Comparison of ENCODE assay signal across 10 mouse cellular contexts in the genomic region with DNA sequence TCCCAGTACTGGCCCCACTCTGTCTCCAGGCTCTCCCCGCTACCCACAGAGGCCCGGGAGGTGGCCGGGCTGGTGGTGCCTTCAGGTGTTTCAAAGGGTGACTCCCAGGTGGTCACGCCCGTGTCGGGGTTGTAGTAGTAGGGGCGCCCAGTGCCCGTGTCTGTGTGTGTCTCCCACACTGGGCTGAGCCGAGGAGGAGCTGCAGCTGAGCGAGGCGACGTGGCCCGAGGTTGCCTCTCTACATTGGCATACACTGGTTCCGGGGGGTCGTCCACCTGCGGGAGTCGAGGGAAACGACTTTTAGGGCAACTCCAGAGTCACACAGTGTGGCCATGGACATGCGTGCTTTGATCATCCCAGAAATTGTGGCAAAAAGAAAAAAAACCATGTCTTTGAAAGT. TPM values are rescaled to one million over a fixed set of nuclear protein-coding genes. Genes with fewer than 3 reads are reported as not detected.
DNase-seq lines count a peak whose midpoint lies in the region; ATAC-seq and TF ChIP-seq lines count a peak whose summit lies in the region.
"Had no signal": no experiment of that assay in that cellular context is flagged by ENCODE, and none has a peak within 500 bp of the region (broad histone marks: within the 10 kb centered on the region; RNA-seq: fewer than 3 reads in every experiment).

No protein-coding gene starts in this region.

- peak; percentile 36 to 41 for DNase-seq in adrenal gland, adult (ENCODE audit: inconsistent age in 2 of 2, low spot score in 1 of 2)
- DNase-seq in adrenal gland, postnatal 10 days, result no peak
- no peak for DNase-seq in lung, postnatal 0 days (ENCODE audit: low spot score)
- no peak for DNase-seq in lung, postnatal 25 days (ENCODE audit: low spot score)
- DNase-seq in gastrocnemius, adult 2 months, result no peak
- DNase-seq in urinary bladder, postnatal 10 days (ENCODE audit: low spot score), result no peak
- DNase-seq: cerebellum, adult 11-12 months; thymus, adult 2 months had no signal

- H3K9ac ChIP-seq in lung, postnatal 0 days (replicated peaks; ENCODE audit: low read depth), result no peak overlapping the region
- no peak overlapping the region for H3K9ac ChIP-seq in liver, embryonic 15.5 days

- 63% methylated on average over 19 of the region's 19 CpGs for WGBS in lung, postnatal 0 days
- WGBS in liver, embryonic 15.5 days (ENCODE audit: insufficient replicate concordance), result 73% methylated on average over 19 of the region's 19 CpGs

- TF ChIP-seq EP300 in lung, postnatal 0 days (IDR thresholded peaks at IDR 0.05), result no peak

- 0 out of 2 replicates have a peak overlapping the region, but pooled peaks have one; percentile 19 for H3K4me2 ChIP-seq in lung, postnatal 0 days (replicated peaks; ENCODE audit: low read depth, low read length)
- H3K4me2 ChIP-seq in liver, embryonic 15.5 days, result peak overlapping the region; percentile 46

- TF ChIP-seq CTCF in lung, postnatal 0 days (IDR thresholded peaks at IDR 0.05), result no peak
- TF ChIP-seq CTCF in gastrocnemius, adult 2 months (IDR thresholded peaks at IDR 0.05), result no peak

- no peaks in the 10 kb centered on the region for H3K9me3 ChIP-seq in lung, postnatal 0 days (ENCODE audit: low read length)
- H3K9me3 ChIP-seq in liver, embryonic 15.5 days (replicated peaks), result no peaks in the 10 kb centered on the region

- H3K27ac ChIP-seq in lung, postnatal 0 days (ENCODE audit: low read length), result no peak overlapping the region
- no peak overlapping the region for H3K27ac ChIP-seq in liver, embryonic 15.5 days (replicated peaks)
- no peak overlapping the region for H3K27ac ChIP-seq in gastrocnemius, adult 2 months

- H3K36me3 ChIP-seq in lung, postnatal 0 days (ENCODE audit: insufficient read depth, low read length), result no peaks in the 10 kb centered on the region
- H3K36me3 ChIP-seq in liver, embryonic 15.5 days (replicated peaks), result no peaks in the 10 kb centered on the region

- ATAC-seq in lung, postnatal 0 days, result no peak
- ATAC-seq in liver, embryonic 15.5 days (ENCODE audit: insufficient read depth), result no peak
- no peak for ATAC-seq in erythroblast, adult 5-6 weeks (replicated peaks; ENCODE audit: low FRiP score, poor library complexity, severe bottlenecking)

- no peaks in the 10 kb centered on the region for H3K27me3 ChIP-seq in lung, postnatal 0 days (replicated peaks; ENCODE audit: insufficient read depth, low read length)
- H3K27me3 ChIP-seq in liver, embryonic 15.5 days, result no peaks in the 10 kb centered on the region

- H3K4me1 ChIP-seq in lung, postnatal 0 days (ENCODE audit: insufficient read depth, low read depth, low read length), result no peaks in the 10 kb centered on the region
- peaks cover 12% of the 10 kb centered on the region; the same call in 1 of the 2 replicates for H3K4me1 ChIP-seq in liver, embryonic 15.5 days (replicated peaks)

- intact Hi-C loops in gastrocnemius, adult 2 months (cut with DNase I), result no loop called here

- no peak overlapping the region for H3K4me3 ChIP-seq in lung, postnatal 0 days (ENCODE audit: low read depth, low read length)
- 0 out of 2 replicates have a peak overlapping the region, but pooled peaks have one; percentile 4 for H3K4me3 ChIP-seq in liver, embryonic 15.5 days (replicated peaks)
- no peak overlapping the region for H3K4me3 ChIP-seq in gastrocnemius, adult 2 months

RNA-seq across cellular contexts. Expression of gene Arhgap27, which starts 23.4 kb away (rescaled TPM):
- 10 to 100 TPM; 23.1 to 24.5 TPM for total RNA-seq in adrenal gland, postnatal 10 days (2021)
- polyA plus RNA-seq in lung, postnatal 0 days (2015; fragmentation: Nextera tagmentation; extraction: Ambion mirVana), result 18.5 and 20.0 TPM in 2 replicates
- 2.7 and 3.0 TPM in 2 replicates for polyA plus RNA-seq in liver, embryonic 15.5 days (2015; fragmentation: Nextera tagmentation; extraction: Ambion mirVana)
- total RNA-seq in gastrocnemius, adult 2 months (2021), result 1 to 10 TPM; 6.0 to 8.8 TPM
- 5.6 and 7.9 TPM in 2 replicates for total RNA-seq in erythroblast, adult 5-6 weeks (2015; ENCODE audit: low replicate concordance)
- 4.9 and 5.7 TPM in 2 replicates for total RNA-seq in erythroblast, adult 5-6 weeks (2017; ENCODE audit: low replicate concordance)

Comparison
In these comparisons a context has a peak if more than half of its experiments do, and no peak if none do; other contexts are left out.
1. DNase-seq: peak in adrenal gland, adult (2 of 2); none in adrenal gland, postnatal 10 days (single experiment), lung, postnatal 0 days (single experiment), lung, postnatal 25 days (single experiment), gastrocnemius, adult 2 months (single experiment) and urinary bladder, postnatal 10 days (single experiment).